Mouse (Mus musculus): Measurements from ENCODE around the gene Cntn1.
"Not testable (repeated sequence)": the region's sequence is repeated elsewhere in the genome, so short reads cannot be mapped to it uniquely, and the experiment has no call there.

Cntn1 gene

DNA sequence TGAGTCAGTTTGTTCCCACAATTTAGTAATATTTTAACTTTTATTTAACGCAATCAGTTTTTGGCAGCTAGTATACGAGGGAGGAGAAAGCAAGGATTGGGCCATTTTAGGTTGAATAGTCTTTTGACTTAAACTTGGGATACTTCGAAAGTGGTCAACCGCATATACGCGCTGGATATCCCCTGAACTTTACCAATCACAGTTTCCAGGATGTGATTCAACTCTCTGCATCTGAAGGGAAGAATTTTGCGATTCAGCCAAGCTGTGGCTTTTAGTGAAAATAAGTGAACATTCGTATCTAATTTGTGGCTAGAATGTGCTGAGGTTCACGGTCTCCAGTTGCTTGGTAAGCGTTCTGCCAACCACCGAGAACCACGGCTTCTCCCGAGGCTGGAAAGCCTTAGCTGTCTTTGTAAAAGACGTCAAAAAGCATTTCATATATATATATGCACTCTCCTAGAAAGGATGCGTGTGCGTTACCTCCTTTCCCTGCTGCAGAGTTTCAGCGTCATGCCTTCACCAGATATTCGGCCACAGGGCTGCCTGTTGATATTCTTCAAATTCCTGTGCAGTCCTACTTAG, 217.9 kb downstream of the Cntn1 start:
- no peak for DNase-seq (ENCODE audit: low spot score in 2 of 2)

DNA sequence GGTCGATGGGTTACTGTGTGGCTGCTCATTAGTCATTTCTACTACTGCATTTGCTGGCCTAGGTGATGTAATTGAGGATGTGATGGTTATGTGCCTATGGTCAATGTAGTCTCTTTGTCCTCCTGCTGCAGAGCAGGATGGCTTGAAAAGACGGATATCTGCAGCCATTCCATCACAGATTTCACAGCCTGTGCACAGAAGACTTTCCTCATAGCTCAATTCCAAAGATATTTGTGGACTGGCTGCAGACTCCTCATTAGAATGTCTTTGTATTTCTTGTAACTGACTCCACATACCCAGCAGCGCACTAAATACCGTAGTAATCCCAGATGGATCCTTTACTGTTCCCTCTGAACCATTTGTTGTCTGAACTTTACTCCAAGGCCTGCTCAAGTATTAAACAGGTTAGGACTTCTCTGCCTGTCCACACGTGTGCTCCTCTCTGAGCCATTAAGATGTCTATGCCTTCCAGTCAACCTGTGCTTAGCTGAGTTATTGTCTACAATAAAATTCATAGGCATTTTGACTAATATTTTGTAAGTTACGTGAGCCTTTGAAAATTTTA, 220.9 kb downstream of the Cntn1 start:
- DNase-seq (ENCODE audit: low spot score in 2 of 2), result no peak

DNA sequence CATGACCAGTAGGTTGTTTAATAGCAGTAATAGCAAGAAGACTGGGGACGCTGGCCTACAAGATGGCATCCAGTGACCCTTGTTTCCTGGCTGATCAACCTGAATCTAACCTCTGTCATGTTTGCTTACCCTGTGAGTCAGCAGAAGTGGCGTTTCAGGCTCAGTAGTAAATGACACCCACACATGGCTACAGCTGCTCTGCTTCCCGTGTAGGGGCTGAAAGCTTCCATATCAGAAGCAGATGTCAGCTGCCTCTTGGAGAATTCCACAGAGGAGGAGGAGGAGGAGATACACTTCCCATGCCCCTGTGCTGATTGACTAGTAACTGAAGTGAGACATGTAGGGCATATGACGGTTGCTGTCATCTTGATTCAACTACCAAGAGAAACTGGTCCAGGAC, 225.9 kb downstream of the Cntn1 start:
- DNase-seq (ENCODE audit: low spot score in 2 of 2), result no peak

DNA sequence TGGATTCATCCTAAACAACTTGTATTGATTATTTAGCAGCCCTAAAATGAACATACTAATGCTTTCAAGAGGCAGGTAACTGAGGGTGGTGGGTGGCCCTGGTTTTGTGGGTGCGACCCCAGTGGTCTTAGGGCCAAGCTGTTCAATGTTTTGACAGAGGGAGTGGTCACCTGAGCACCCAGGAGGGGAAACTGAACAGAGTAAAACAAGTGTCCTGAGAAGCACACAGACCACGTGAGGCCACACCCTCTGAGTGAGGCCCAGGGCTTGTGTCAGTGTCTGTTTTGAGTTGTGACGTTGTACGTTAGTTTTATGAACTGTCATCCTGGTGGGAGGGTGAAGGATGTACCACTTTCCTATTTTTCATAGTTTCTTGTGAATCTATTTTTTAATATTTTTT, 227.0 kb downstream of the Cntn1 start:
- DNase-seq (ENCODE audit: low spot score in 2 of 2), result no peak

DNA sequence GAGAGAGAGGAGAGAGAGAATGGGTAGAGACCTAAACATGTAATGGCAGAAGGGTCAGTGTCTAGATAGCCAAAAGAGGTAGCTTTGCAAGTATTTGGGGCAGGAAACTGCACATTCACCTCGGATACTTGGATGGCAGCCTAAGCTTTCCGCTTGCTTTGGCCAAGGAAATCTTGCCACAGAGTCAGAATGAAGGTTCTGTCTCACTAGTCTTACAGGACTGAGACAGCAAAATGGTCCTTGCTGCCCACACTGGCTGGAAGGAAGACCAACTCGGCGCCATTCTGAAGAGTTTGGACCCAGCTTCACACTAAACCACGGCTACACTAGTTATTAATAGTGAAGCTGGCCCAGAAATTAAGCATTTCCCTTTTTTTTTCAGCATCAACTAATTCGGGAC, 230.0 kb downstream of the Cntn1 start:
- DNase-seq (ENCODE audit: low spot score in 2 of 2), result no peak

DNA sequence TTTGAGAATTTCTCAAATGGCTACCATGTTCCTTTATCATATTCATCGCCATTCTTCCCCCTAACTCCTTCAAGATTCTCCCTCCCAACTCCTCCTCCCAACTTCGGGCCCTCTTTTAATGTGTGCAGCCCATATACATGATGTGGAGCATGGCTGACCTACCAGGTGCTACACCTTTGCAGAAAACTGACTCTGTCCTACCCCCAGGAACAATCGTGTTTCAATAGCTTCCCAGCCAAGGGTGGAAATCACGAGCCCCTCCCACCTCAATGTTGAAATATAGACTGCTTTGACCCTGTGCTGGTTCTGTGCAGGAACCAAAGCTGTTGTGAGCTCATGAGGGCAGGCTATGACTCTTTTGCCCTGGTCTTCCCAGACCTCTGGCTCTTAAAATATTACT, 236.7 kb downstream of the Cntn1 start:
- DNase-seq (ENCODE audit: low spot score in 2 of 2), result no peak

DNA sequence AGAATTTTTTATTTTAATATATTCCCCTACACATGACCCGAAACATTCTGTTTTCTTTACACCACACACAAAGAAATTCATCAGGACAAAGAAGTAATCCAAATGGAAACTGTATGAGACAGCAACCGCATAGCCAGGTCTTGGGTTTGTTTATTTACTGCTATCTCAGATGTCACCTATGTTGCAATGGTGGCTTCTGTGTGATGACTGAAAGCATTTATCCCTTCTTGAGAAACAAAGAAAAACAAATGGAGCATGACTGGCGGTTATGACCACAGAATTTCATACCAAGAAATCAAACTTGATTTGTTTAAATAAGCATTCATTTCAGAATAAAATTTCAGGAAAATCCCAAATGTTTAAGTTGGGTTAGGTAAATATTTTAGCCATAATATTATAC, 245.5 kb downstream of the Cntn1 start:
- no peak for DNase-seq (ENCODE audit: low spot score in 2 of 2)

DNA sequence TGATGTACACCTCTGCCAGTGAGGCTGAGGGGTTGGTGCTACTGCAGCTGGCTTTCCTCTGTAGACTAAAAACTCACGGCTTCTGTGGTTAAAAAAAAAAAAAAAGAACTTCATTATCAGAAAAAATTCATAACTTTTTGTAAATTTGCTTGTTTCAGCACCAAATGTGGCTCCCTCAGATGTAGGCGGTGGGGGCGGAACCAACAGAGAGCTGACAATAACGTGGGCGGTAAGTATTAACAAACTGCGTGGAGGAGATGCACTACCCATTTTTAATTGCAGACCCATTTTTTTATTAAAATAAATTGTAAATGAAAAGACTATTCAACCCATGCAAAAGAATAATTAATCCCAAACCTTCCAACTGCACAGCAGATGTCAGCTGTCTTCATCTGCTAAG, 251.8 kb downstream of the Cntn1 start:
- DNase-seq (ENCODE audit: low spot score in 2 of 2), result no peak

DNA sequence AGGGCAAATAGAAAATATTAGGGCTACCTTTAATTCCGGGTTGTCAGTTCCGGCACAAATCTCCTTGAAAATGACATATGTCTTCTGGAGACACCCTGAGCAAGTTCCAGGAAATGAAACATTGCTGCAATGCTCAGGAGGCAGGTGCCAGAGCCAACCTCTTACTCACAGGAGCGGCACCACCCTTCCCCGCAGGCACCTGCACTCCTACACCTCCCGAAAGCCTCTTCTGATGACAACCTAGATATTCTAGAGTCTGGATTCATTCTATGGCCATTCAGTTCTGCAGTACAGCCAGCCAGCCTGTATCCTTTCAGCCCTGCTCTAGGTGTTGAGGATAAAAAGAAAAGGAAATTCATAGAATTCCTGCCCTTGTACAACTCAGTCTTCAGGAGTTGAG, 253.3 kb downstream of the Cntn1 start:
- no peak for DNase-seq (ENCODE audit: low spot score in 2 of 2)

DNA sequence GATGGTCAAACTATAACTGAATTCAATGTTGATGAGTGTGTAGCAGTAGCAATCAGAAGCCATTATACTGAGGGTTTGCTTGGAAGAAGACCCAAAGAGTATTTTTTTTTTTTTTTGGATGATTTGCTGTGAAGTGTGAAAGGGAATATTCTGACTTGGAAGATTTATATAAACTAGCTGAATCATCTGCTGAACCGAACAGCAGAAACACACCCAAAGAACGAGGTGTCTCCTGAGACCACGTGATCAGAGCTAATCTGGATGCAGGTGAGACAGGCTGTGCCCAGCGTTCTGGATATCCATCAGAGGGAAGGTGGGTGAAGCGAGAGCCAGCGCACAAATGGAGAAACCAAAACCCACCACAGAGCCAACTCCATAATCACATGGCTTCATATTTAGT, 271.0 kb downstream of the Cntn1 start:
- no peak for DNase-seq (ENCODE audit: low spot score in 2 of 2)

DNA sequence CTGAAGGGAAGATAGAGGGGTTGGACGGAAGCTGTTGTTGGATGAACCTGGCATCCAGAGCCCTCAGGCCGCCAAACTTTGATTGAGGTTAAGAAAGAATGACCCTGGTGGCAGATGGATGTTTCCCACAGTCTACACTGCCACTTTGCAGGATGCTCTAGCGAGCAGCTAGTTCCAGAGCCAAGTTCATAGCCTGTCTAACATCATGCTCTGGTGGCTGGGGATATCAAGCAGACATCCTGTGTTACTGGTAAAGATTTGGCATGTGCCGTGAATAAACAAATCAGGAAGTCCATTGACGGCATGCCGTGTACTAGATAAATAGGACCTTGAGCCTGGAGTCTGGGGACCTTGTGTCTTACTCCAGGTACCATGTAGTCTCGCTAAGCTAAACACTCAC, 276.1 kb downstream of the Cntn1 start:
- DNase-seq (ENCODE audit: low spot score in 2 of 2), result no peak

DNA sequence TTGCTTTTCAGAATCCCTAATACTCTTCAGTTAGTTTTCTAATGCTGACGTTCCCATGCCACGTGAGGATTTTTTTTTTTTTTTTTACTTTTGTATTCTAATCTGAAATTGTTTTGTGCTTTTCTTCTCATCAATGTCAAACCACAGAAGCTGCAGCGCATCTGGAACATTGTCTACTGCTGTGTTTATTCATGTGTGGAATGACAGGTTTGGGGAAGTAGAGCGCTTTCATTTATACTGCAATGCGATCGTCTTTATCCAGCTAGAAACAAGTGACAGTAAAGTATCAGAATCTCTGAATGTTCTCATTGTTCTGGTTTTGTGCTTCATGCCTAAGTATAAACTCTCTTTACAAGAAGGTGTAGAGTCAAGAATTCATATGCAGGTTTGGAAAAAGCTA, 289.3 kb downstream of the Cntn1 start:
- no peak for DNase-seq (ENCODE audit: low spot score in 2 of 2)

DNA sequence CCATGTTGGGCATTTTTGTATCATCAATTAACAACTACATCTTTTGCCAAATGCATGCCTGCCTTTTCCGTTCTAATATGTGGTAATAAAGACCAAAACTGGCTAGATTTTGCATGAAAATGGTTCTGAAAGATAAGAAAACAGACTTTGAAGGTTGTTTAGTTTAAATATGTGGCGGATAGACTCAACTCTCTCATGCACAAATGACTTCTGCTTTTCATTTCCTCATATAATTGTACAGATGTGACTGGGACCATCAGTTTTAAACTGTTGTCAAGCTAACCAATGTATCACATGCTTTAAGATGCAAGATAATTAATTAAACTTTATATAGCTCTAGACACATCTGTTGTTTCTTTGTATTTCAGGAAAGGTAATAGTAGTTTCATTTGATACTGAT, 290.5 kb downstream of the Cntn1 start:
- no peak for DNase-seq (ENCODE audit: low spot score in 2 of 2)

DNA sequence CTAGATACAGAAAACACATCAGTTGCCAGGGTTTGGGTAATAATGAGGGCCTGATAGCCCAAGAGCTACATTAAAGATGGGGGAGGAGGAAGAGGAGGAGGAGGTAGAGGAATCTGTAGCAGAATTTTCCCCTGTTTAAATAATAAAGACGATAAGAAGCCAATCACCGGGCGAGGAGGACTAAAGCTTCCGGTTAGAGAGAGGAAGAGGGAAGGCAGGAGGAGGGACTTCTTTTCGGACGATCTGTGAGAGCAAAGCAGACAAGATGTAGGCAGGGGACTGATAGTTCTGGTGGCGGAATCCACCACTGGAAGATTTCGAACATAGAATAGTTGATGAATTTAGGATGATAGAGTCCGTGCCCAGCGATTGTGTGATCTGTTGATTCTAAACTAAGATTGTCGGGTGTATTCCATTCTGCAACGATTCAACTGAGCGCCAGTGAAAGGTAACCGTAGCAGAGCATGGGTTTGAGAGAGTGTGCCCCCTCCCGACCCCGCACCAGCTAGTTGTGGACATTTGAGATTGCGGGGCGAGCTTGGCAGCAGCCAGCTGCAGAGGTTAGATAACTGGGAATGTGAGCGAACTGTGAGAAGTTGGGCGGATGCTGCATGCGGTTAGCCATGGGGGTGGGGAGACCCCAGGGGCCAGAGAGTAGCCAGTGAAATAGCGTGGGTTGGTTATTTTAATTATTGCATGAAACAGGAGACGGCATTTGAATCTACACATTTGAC, 293.3 kb downstream of the Cntn1 start:
- DNase-seq (ENCODE audit: low spot score in 2 of 2), result no peak

DNA sequence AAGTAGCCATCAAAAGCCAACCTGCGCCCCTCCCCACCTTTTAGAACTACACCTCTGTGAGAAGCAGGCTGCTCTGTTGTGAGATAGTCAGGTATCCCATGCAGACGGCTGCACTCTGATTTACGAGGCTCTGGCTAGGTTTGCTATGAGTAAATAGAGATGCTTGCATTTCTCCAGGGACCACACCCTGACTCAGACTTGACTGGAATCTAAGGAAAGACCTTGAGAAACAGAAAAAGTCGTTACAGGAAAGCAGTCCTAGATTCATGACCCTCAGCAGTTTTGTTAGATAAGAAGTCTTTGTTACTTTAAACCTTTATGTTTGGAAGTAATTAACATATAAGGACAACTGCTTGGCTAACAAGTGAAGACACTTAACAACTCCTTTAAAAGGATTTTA, 296.5 kb downstream of the Cntn1 start:
- DNase-seq (ENCODE audit: low spot score in 2 of 2), result no peak

DNA sequence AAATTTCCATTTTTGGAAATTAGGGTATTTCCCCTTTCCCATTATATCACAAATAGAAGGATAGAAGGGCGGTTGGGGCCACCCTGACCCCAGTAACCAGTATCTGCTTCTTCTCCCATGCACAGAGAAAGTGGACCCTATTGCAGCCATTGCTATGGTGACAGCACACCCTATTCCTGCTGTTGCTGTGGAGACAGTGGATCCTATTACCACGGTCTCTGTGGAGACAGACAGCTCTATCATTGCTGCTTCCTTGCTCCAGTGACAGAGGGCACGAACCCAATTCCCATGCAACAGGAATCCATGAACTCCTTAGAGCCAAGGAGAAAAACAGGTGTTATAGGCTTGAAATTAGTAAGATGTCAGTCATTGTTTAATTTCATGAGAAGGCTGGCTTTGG, 296.9 kb downstream of the Cntn1 start:
- no peak for DNase-seq (ENCODE audit: low spot score in 2 of 2)

DNA sequence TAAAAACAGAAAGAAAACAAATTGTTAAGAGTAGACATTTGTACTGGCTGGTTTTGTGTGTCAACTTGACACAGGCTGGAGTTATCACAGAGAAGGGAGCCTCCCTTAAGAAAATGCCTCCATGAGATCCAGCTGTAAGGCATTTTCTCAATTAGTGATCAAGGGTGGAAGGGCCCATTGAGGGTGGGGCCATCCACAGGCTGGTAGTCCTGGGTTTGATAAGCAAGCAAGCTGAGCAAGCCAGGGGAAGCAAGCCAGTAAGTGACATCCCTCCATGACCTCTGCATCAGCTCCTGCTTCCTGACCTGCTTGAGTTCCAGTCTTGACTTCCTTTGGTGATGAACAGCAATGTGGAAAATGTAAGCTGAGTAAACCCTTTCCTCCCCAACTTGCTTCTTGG, 297.5 kb downstream of the Cntn1 start:
- DNase-seq (ENCODE audit: low spot score in 2 of 2), result not testable (repeated sequence)

DNA sequence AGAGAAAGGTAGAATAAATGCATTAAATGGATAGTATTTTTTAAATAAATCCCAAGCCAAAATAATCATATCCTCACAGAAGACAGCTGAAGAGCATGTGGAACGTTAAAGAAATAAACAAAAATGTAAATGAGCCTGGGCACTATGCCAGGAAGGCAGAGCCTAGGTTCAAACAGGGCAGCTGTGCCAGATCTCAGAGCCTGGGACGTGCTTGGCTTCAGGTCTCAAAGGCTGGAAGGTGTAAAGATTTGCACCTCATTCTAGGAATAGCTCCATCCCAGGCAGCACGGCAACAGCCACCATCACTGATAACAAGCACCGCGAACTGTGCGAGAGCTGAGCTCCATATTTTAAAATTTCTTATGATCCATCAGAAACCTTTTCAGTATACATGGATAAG, 313.2 kb downstream of the Cntn1 start:
- DNase-seq (ENCODE audit: low spot score in 2 of 2), result no peak

DNA sequence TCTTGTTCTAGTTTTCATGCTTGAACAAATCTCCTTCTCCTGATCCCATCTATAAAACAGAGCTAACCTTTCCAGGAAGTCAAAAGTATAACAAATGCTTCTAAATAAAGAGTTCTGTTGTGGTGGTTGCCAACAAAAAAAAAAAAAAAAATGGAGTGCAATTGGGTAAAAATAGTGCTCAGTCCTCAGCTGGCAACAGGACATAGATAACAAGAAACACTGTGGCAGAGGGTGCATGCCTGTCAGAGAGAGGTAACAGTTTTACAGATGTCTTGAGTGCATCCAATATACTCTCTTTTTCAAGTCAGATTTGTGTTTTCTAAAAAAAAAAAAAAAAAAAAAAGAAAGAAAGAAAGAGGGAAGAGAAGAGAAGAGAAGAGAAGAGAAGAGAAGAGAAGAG, 313.6 kb downstream of the Cntn1 start:
- no peak for DNase-seq (ENCODE audit: low spot score in 2 of 2)

All from urinary bladder, postnatal 4 days (tissue).